Mouse (Mus musculus) liver, adult 2 months (tissue): Measurements from ENCODE around the gene Gm20388. TPM values are rescaled to one million over a fixed set of nuclear protein-coding genes. Genes with fewer than 3 reads are reported as not detected.

Source experiments
- DNase-seq: peaks from one replicate; pipeline ENCODE4 v3.0.0-alpha.2; 2011; ENCODE audit warnings: low read depth, low spot score; ENCODE audit errors: extremely low read depth
- H3K27ac ChIP-seq: fragments of 200-500 bp; replicated peaks from 2 replicates; pipeline ENCODE4 v1.5.1; 2012; ENCODE audit warnings: low read depth, mild to moderate bottlenecking, control low read depth, inconsistent platforms, low read length; ENCODE audit not compliant: insufficient read depth
- H3K27me3 ChIP-seq: fragments of 200-500 bp; 2 replicates; pipeline ENCODE4 v1.6.1; 2012; ENCODE audit warnings: mild to moderate bottlenecking, moderate library complexity, low read length, inconsistent platforms; ENCODE audit not compliant: control insufficient read depth, insufficient read depth
- H3K36me3 ChIP-seq: fragments of 200-500 bp; 2 replicates; pipeline ENCODE4 v1.6.1; 2012; ENCODE audit warnings: low read length, inconsistent platforms; ENCODE audit not compliant: control insufficient read depth, insufficient read depth
- H3K4me1 ChIP-seq: fragments of 200-500 bp; 2 replicates; pipeline ENCODE4 v1.6.1; 2011; ENCODE audit warnings: low read length; ENCODE audit not compliant: control insufficient read depth, insufficient read depth
- H3K4me3 ChIP-seq: fragments of 200-500 bp; 2 replicates; pipeline ENCODE4 v1.5.1; 2011; ENCODE audit warnings: low read depth, mild to moderate bottlenecking, control low read depth, low read length, moderate library complexity; ENCODE audit not compliant: insufficient read depth
- H3K79me2 ChIP-seq: fragments of 200-500 bp; 2 replicates; pipeline ENCODE4 v1.6.1; 2012; ENCODE audit warnings: inconsistent platforms, mild to moderate bottlenecking, low read length, moderate library complexity; ENCODE audit not compliant: control insufficient read depth, insufficient read depth
- H3K9ac ChIP-seq: fragments of 200-500 bp; 2 replicates; pipeline ENCODE4 v1.6.1; 2012; ENCODE audit warnings: low read depth, mild to moderate bottlenecking, control low read depth, inconsistent platforms, low read length
- CTCF ChIP-seq: fragments of 200-500 bp; IDR thresholded peaks from 2 replicates; pipeline ENCODE4 v1.5.1; 2011; ENCODE audit warnings: low read depth, low read length, control low read depth
- POLR2A ChIP-seq: fragments of 200-500 bp; IDR thresholded peaks from 2 replicates; pipeline ENCODE4 v1.6.1; 2011; ENCODE audit warnings: low read length, control low read depth; ENCODE audit not compliant: insufficient read depth; ENCODE audit errors: extremely low read depth
- WGBS: fragments of 180-500 bp; shearing (Covaris S2); methylation state at CpG from one replicate; pipeline ENCODE4 v1.1.7; 2018; 5-methylcytosine and 5-hydroxymethylcytosine counted together
- polyA plus RNA-seq: library from polyadenylated mRNA; depleted of rRNA; stranded (reverse); fragments of >200 nt; gene quantifications from 2 replicates; pipeline ENCODE4 v1.2.3, GENCODE M21; 2012
- total RNA-seq: library from RNA; depleted of rRNA; stranded (reverse); fragments of >200 nt; gene quantifications from 2 replicates; pipeline ENCODE4 v1.2.3, GENCODE M21; 2014

Gm20388 gene
- total and polyA plus RNA-seq, 2 experiments = 6.4 to 19.9 TPM

DNA sequence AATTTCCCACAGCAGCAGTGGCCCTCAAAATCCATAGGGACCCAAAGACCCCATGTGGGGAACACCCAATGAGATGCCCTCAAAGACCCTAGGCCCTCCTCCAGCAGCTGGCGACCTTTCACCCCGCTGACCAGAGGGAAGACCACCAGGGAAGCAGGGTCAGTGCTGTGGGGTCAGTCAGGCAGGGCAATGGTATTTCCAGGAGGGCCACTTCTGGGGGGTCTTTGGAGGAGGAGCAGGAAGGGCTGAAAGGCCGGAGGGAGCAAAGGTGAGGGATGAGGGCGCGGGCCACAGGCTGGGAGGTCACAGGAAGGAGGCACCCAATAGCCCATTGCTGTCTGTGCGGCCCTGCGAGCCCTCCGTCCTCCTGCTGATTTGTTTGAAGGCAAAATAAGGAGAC is 1539.6 kb downstream of the Gm20388 start:
- no peak overlapping the region for H3K27ac ChIP-seq
- no peak overlapping the region for H3K9ac ChIP-seq
- 70% methylated on average over 8 of the region's 8 CpGs for WGBS
- DNase-seq = no peak
- no peak overlapping the region for H3K4me3 ChIP-seq
- TF ChIP-seq CTCF (no peak), POLR2A (no peak)
- H3K36me3 ChIP-seq = no peaks in the 10 kb centered on the region
- H3K4me1 ChIP-seq = no peaks in the 10 kb centered on the region
- no peaks in the 10 kb centered on the region for H3K27me3 ChIP-seq
- H3K79me2 ChIP-seq = no peaks in the 10 kb centered on the region

DNA sequence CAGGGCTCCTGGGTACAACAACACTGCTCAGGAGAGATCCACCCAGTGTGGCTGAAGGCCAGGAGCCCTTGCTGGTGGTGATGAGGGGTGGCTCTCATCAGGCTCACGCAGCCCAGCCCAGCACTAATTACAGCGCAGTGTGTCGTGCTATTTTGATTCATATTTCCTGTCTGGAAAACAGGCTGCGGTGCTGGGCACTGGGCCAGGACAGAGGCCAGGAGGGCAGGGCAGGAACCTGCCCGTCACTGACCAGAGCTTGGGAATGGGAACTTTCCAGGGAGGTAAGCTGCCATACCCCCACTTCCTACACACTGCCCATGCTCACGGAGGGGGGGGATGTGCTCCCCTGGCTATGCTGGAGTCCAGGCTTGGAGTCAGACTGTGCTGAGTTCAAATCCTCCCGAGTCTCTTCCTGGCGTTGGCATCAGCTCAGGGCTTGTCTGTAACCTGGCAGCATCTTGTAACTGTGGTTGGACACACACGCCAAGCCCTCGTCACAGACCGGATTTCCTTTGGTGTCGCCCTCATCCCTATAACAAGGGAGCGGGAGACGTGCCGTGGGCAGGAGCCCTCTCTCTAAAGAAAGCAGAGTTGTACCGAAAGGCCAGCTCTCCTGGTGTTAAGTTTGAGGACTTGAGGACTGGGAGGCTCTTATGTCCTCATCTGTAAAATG is 1540.9 kb downstream of the Gm20388 start:
- peak; percentile 6 for DNase-seq
- WGBS = 61% methylated on average over 16 of the region's 16 CpGs
- H3K4me1 ChIP-seq = no peaks in the 10 kb centered on the region

DNA sequence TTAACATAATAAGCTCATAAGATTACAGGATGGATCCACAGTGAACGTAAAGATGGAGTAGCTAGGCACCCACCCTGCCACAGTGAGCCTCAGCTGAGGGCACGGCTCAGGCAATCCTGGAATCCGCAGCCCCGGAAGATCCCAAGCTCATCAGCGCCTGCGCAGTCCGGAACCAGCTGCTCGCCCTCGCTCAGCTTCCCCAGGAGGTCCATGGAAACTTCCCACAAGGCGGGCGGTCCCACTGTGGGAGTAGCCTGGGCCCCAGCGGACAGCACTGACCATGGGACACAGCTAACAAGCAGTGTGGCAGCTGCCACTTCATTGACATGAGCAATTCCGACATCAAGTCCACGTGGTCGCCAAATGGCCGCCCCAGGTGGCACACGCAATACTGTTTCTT is 1544.1 kb downstream of the Gm20388 start:
- no peaks in the 10 kb centered on the region for H3K4me1 ChIP-seq
- TF ChIP-seq CTCF (no peak), POLR2A (no peak)
- no peaks in the 10 kb centered on the region for H3K27me3 ChIP-seq
- H3K9ac ChIP-seq = no peak overlapping the region
- H3K79me2 ChIP-seq = no peaks in the 10 kb centered on the region
- H3K27ac ChIP-seq = no peak overlapping the region
- no peak overlapping the region for H3K4me3 ChIP-seq
- no peaks in the 10 kb centered on the region for H3K36me3 ChIP-seq
- 94% methylated on average over 17 of the region's 17 CpGs for WGBS
- DNase-seq = no peak

More for the DNA sequence above, 1540.9 kb downstream of the Gm20388 start:
- TF ChIP-seq CTCF = no peak
- TF ChIP-seq POLR2A = no peak
- no peak overlapping the region for H3K27ac ChIP-seq
- H3K27me3 ChIP-seq = no peaks in the 10 kb centered on the region
- no peak overlapping the region for H3K9ac ChIP-seq
- H3K36me3 ChIP-seq = no peaks in the 10 kb centered on the region
- H3K4me3 ChIP-seq = no peak overlapping the region
- H3K79me2 ChIP-seq = no peaks in the 10 kb centered on the region

DNA sequence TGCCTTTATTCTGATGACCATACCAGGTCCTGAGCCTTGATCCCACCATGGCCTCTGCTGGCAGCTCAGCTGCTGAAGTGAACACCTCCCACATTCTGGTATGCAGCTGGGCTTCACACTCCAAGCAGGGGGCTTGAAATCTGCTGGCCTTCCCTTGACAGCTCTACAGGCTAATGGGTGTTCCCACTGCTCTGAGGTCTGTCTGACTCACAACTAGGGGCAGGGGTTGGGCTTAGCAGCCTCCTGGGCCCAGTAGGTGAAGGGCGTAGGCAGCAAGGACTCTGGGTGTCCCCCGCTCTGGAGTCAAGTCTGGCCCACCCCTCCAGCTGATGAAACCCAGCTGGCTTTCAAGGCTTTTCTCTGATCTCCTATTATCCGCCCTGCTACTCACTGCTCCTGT is 1550.6 kb downstream of the Gm20388 start:
- H3K4me3 ChIP-seq = no peak overlapping the region
- WGBS = 84% methylated on average over 3 of the region's 3 CpGs

GRCm38 (mm10) chr8:121462092-121462491 is 1551.5 kb downstream of the Gm20388 start:
- no peak overlapping the region for H3K27ac ChIP-seq
- DNase-seq = no peak
- H3K4me1 ChIP-seq = no peaks in the 10 kb centered on the region
- H3K36me3 ChIP-seq = no peaks in the 10 kb centered on the region
- WGBS = 70% methylated on average over 3 of the region's 3 CpGs
- H3K4me3 ChIP-seq = no peak overlapping the region
- H3K27me3 ChIP-seq = no peaks in the 10 kb centered on the region; the same call in 1 of the 2 replicates
- no peak overlapping the region for H3K9ac ChIP-seq
- TF ChIP-seq POLR2A (no peak), CTCF (no peak)
- H3K79me2 ChIP-seq = no peaks in the 10 kb centered on the region

More for the DNA sequence above, 1550.6 kb downstream of the Gm20388 start:
- no peak overlapping the region for H3K9ac ChIP-seq
- H3K36me3 ChIP-seq = no peaks in the 10 kb centered on the region
- no peaks in the 10 kb centered on the region for H3K4me1 ChIP-seq
- no peaks in the 10 kb centered on the region; the same call in 1 of the 2 replicates for H3K27me3 ChIP-seq
- no peak overlapping the region for H3K27ac ChIP-seq
- DNase-seq = no peak
- H3K79me2 ChIP-seq = no peaks in the 10 kb centered on the region
- TF ChIP-seq CTCF (no peak), POLR2A (no peak)
